Comparison of ENCODE assay signal across 10 mouse cellular contexts in the genomic region with DNA sequence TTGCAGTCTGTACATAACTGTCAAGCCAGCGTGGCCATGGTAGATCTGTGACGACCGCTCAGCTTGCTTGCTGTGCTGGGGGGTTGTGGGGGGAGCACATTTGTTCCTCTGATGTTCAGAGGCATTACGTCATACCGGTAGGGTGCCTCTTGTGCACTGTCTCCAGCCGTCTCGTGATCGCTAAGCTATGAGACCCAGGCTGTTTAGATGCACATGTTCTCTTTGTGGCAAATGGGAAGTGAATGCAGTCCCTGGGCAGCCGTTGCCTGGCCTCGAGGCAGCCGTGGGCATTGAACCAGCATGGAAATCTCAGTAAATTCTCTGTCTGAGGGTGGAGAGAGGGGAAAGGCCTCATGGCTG. TPM values are rescaled to one million over a fixed set of nuclear protein-coding genes. Genes with fewer than 3 reads are reported as not detected.
DNase-seq lines count a peak whose midpoint lies in the region; ATAC-seq and TF ChIP-seq lines count a peak whose summit lies in the region.
"Had no signal": no experiment of that assay in that cellular context is flagged by ENCODE, and none has a peak within 500 bp of the region (broad histone marks: within the 10 kb centered on the region; RNA-seq: fewer than 3 reads in every experiment).

No protein-coding gene starts in this region.

- H3K27me3 ChIP-seq in forebrain, embryonic 14.5 days (replicated peaks; ENCODE audit: control insufficient read depth, insufficient read depth, low read length) = no peaks in the 10 kb centered on the region
- no peaks in the 10 kb centered on the region for H3K27me3 ChIP-seq in forebrain, embryonic 13.5 days
- H3K27me3 ChIP-seq in lung, postnatal 0 days (replicated peaks; ENCODE audit: insufficient read depth, low read length) = no peaks in the 10 kb centered on the region
- no peaks in the 10 kb centered on the region for H3K27me3 ChIP-seq in forebrain, postnatal 0 days (ENCODE audit: insufficient read depth, low read length)
- H3K27me3 ChIP-seq in splenic B cell, adult 2 months (ENCODE audit: control insufficient read depth, insufficient read depth, low read length, poor library complexity, severe bottlenecking) = no peaks in the 10 kb centered on the region

- no peak overlapping the region for H3K9ac ChIP-seq in forebrain, embryonic 14.5 days (ENCODE audit: low read length)
- no peak overlapping the region for H3K9ac ChIP-seq in forebrain, embryonic 13.5 days
- H3K9ac ChIP-seq in lung, postnatal 0 days (replicated peaks; ENCODE audit: low read depth) = no peak overlapping the region
- no peak overlapping the region for H3K9ac ChIP-seq in forebrain, postnatal 0 days
- H3K9ac ChIP-seq: liver, embryonic 14.5 days had no signal

- intact Hi-C loops in left cerebral cortex, postnatal 10 days (cut with DNase I) = no loop called here

- no peaks in the 10 kb centered on the region for H3K9me3 ChIP-seq in forebrain, embryonic 14.5 days (replicated peaks; ENCODE audit: control insufficient read depth, low read length)
- no peaks in the 10 kb centered on the region for H3K9me3 ChIP-seq in forebrain, embryonic 13.5 days (replicated peaks)
- no peaks in the 10 kb centered on the region for H3K9me3 ChIP-seq in lung, postnatal 0 days (ENCODE audit: low read length)
- no peaks in the 10 kb centered on the region for H3K9me3 ChIP-seq in forebrain, postnatal 0 days (ENCODE audit: low read length)

- DNase-seq in forebrain, embryonic 14.5 days (ENCODE audit: low spot score) = peak; percentile 47
- DNase-seq in lung, postnatal 0 days (ENCODE audit: low spot score) = no peak
- DNase-seq in lung, postnatal 14 days = no peak
- no peak for DNase-seq in forebrain, postnatal 0 days
- DNase-seq in splenic B cell, adult 2 months (ENCODE audit: low read depth, low spot score) = peak; percentile 78
- DNase-seq in left cerebral cortex, postnatal 10 days (ENCODE audit: extremely low spot score in 1 of 2, low spot score in 2 of 2) = no peak
- DNase-seq in right cerebral cortex, adult 2 months (ENCODE audit: low spot score in 2 of 2) = no peak
- DNase-seq: cerebellum, adult 11 months had no signal

- peaks cover 10% of the 10 kb centered on the region for H3K4me1 ChIP-seq in forebrain, embryonic 14.5 days (ENCODE audit: control insufficient read depth, insufficient read depth, low read length)
- peaks cover 34% of the 10 kb centered on the region for H3K4me1 ChIP-seq in forebrain, embryonic 13.5 days
- H3K4me1 ChIP-seq in lung, postnatal 0 days (ENCODE audit: insufficient read depth, low read depth, low read length) = peaks cover 23% of the 10 kb centered on the region
- H3K4me1 ChIP-seq in forebrain, postnatal 0 days (ENCODE audit: insufficient read depth) = no peaks in the 10 kb centered on the region

- WGBS in forebrain, embryonic 14.5 days = 33% methylated on average over 11 of the region's 11 CpGs
- 36% methylated on average over 11 of the region's 11 CpGs for WGBS in forebrain, embryonic 13.5 days
- WGBS in lung, postnatal 0 days = 61% methylated on average over 11 of the region's 11 CpGs
- 31% methylated on average over 11 of the region's 11 CpGs for WGBS in forebrain, postnatal 0 days

- H3K36me3 ChIP-seq in forebrain, embryonic 14.5 days (ENCODE audit: control insufficient read depth, insufficient read depth, low read length) = no peaks in the 10 kb centered on the region
- H3K36me3 ChIP-seq in forebrain, embryonic 13.5 days (ENCODE audit: poor library complexity, severe bottlenecking) = peaks cover 23% of the 10 kb centered on the region
- H3K36me3 ChIP-seq in lung, postnatal 0 days (ENCODE audit: insufficient read depth, low read length) = peaks cover 8% of the 10 kb centered on the region; the same call in 1 of the 2 replicates
- no peaks in the 10 kb centered on the region for H3K36me3 ChIP-seq in forebrain, postnatal 0 days (ENCODE audit: insufficient read depth)
- H3K36me3 ChIP-seq in splenic B cell, adult 2 months (ENCODE audit: control insufficient read depth, insufficient read depth, low read length, poor library complexity, severe bottlenecking) = peaks cover 3% of the 10 kb centered on the region; the same call in 1 of the 2 replicates

- no peak overlapping the region for H3K27ac ChIP-seq in forebrain, embryonic 14.5 days (ENCODE audit: low read depth, low read length)
- no peak overlapping the region for H3K27ac ChIP-seq in forebrain, embryonic 13.5 days
- peak overlapping the region; percentile 7; the same call in 1 of the 2 replicates for H3K27ac ChIP-seq in lung, postnatal 0 days (ENCODE audit: low read length)
- H3K27ac ChIP-seq in forebrain, postnatal 0 days (ENCODE audit: low read depth, low read length) = no peak overlapping the region
- H3K27ac ChIP-seq: liver, embryonic 14.5 days had no signal

- TF ChIP-seq CTCF in lung, postnatal 0 days (IDR thresholded peaks at IDR 0.05) = no peak
- TF ChIP-seq CTCF in forebrain, postnatal 0 days (IDR thresholded peaks at IDR 0.05; ENCODE audit: low read depth) = no peak

- H3K4me3 ChIP-seq in forebrain, embryonic 14.5 days (ENCODE audit: low read depth, low read length) = no peak overlapping the region
- H3K4me3 ChIP-seq in forebrain, embryonic 13.5 days = no peak overlapping the region
- no peak overlapping the region for H3K4me3 ChIP-seq in lung, postnatal 0 days (ENCODE audit: low read depth, low read length)
- H3K4me3 ChIP-seq in forebrain, postnatal 0 days (ENCODE audit: low read depth, low read length) = no peak overlapping the region

- TF ChIP-seq EP300 in lung, postnatal 0 days (IDR thresholded peaks at IDR 0.05) = no peak

- H3K4me2 ChIP-seq in forebrain, embryonic 14.5 days (ENCODE audit: low read length) = no peak overlapping the region
- H3K4me2 ChIP-seq in forebrain, embryonic 13.5 days = no peak overlapping the region
- no peak overlapping the region for H3K4me2 ChIP-seq in lung, postnatal 0 days (replicated peaks; ENCODE audit: low read depth, low read length)
- H3K4me2 ChIP-seq in forebrain, postnatal 0 days (ENCODE audit: low read depth) = no peak overlapping the region

- ATAC-seq in forebrain, embryonic 14.5 days = peak; percentile 37; the same call in 1 of the 2 replicates
- ATAC-seq in forebrain, embryonic 13.5 days = no peak
- peak; percentile 33 for ATAC-seq in lung, postnatal 0 days
- ATAC-seq in forebrain, postnatal 0 days = peak; percentile 59

RNA-seq across cellular contexts. Expression of gene Bcl2l11, which starts 27.7 kb away (rescaled TPM):
- 6.6 and 8.2 TPM in 2 replicates for polyA plus RNA-seq in forebrain, embryonic 14.5 days (2014; fragmentation: Nextera tagmentation; extraction: Ambion mirVana)
- 11.0 and 12.1 TPM in 2 replicates for polyA plus RNA-seq in forebrain, embryonic 13.5 days (2015; fragmentation: Nextera tagmentation; extraction: Ambion mirVana)
- 18.5 and 18.6 TPM in 2 replicates for polyA plus RNA-seq in lung, postnatal 0 days (2015; fragmentation: Nextera tagmentation; extraction: Ambion mirVana)
- total RNA-seq in forebrain, postnatal 0 days (2014; rRNA removed) = 5.2 and 11.2 TPM in 2 replicates
- polyA plus RNA-seq in forebrain, postnatal 0 days (2015; fragmentation: Nextera tagmentation; extraction: Ambion mirVana) = 4.9 and 6.7 TPM in 2 replicates
- total RNA-seq in left cerebral cortex, postnatal 10 days (2021) = 10 to 100 TPM in 1 of 2 experiments, 1 to 10 TPM in 1; 9.5 to 10.7 TPM

Comparison
In these comparisons a context has a peak if more than half of its experiments do, and no peak if none do; other contexts are left out.
1. DNase-seq: peak in forebrain, embryonic 14.5 days (single experiment) and splenic B cell, adult 2 months (single experiment); none in lung, postnatal 0 days (single experiment), lung, postnatal 14 days (single experiment), forebrain, postnatal 0 days (single experiment), left cerebral cortex, postnatal 10 days (0 of 2) and right cerebral cortex, adult 2 months (0 of 2).